Mouse (Mus musculus): ENCODE data around the gene Klk1b9.
"Not testable (repeated sequence)": the region's sequence is repeated elsewhere in the genome, so short reads cannot be mapped to it uniquely, and the experiment has no call there.

The Klk1b9 gene

DNA sequence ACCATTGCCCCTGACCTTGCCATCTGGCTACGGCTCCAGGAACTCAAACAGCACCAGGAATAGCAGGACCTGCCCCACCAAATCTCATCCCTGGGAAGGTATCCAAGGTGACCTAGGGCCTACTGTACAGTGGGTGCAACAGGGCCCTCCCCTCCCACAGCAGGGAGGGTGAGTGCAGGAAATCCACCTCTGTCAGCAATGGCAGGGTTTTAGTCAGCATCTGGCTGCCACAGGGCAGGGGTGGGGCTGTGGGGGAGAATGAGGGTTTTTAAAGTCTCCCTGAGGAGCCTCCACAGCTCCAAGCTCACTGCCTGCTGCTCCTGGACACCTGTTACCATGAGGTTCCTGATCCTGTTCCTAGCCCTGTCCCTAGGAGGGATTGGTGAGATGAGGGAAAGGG lies at the start of gene Klk1b9:
Klk1b9 (plus strand) TSS at position 301 of the 400 bp plus-strand sequence.
- DNase-seq (ENCODE audit: low spot score in 2 of 2): not testable (repeated sequence)

GRCm38 (mm10) chr7:43928521-43928920 lies 47.3 kb upstream of the Klk1b9 start:
- no peak for DNase-seq (ENCODE audit: low spot score in 2 of 2)

- no peak for DNase-seq (ENCODE audit: low spot score in 2 of 2)
Observed at GRCm38 (mm10) chr7:43932337-43932736, 43.5 kb upstream of the Klk1b9 start.

- DNase-seq (ENCODE audit: low spot score in 2 of 2): no peak
Observed at GRCm38 (mm10) chr7:43933440-43933839, 42.4 kb upstream of the Klk1b9 start, which contains the start of gene Klk15. TSS of gene Klk15 (plus strand) at chr7:43933740.

DNA sequence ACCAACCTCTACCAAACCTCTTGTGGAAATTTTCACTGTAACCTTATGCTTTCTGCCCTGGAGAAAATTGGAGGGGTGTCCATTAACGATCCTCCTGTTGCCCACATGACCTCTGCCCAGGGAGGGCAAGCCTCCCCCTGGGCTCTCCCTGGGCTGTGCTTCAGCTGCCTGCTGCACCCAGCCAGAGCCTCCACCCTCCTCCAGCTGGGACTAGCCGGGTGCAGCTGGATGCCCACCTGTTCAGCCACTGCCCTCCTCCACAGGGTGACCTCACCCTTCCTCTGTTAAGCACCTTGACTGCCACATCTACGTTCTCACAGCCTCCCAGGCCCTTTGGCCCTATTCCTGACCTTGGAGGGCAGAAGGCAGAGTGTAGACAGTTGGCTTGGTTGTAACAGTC lies 41.1 kb upstream of the Klk1b9 start:
- DNase-seq (ENCODE audit: low spot score in 2 of 2): no peak

GRCm38 (mm10) chr7:43936551-43936950 lies 39.3 kb upstream of the Klk1b9 start:
- no peak for DNase-seq (ENCODE audit: low spot score in 2 of 2)

GRCm38 (mm10) chr7:43942293-43942692 lies 33.6 kb upstream of the Klk1b9 start:
- DNase-seq (ENCODE audit: low spot score in 2 of 2): not testable (repeated sequence)

GRCm38 (mm10) chr7:43944727-43945264 lies 31.1 kb upstream of the Klk1b9 start:
- DNase-seq (ENCODE audit: low spot score in 2 of 2): no peak

GRCm38 (mm10) chr7:43950364-43950763 lies 25.5 kb upstream of the Klk1b9 start, which contains the start of gene Klk1b8:
TSS of gene Klk1b8 (plus strand) at chr7:43950664.
- DNase-seq (ENCODE audit: low spot score in 2 of 2): no peak

DNA sequence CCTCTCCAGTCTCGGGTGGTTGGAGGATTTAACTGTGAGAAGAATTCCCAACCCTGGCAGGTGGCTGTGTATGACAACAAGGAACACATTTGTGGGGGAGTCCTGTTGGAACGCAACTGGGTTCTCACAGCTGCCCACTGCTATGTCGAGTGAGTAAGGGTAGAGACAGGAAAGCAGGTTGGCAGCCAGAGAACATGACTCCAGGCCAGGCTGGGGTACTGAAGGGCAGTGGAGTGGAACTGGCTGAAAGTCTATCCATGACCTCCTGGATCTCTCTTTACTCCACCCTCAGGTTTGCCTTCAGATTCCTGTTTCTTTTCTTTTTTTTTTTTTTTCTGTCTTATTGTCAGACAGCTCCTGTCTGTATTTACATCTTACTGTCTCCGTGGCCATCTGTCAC lies 23.2 kb upstream of the Klk1b9 start:
- DNase-seq (ENCODE audit: low spot score in 2 of 2): no peak

DNA sequence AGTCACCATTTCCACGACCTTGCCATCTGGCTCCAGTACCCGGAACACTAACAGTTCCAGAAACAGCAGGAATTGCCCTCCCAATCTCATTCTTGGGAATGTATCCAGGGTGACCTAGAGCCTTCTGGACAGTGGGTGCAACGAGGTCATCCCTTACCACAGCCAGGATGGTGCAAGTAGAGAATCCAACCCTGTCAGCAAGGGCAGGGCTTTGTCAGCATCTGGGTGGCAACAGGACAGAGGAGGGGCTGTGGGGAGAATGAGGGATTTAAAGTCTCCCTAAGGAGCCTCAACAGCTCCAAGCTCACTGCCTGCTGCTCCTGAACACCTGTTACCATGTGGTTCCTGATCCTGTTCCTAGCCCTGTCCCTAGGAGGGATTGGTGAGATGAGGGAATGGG lies 9.4 kb upstream of the Klk1b9 start, which contains the start of gene Klk1b1:
Klk1b1 (plus strand) TSS at position 301 of the 400 bp plus-strand sequence.
- DNase-seq (ENCODE audit: low spot score in 2 of 2): no peak

- DNase-seq (ENCODE audit: low spot score in 2 of 2): no peak
Observed at GRCm38 (mm10) chr7:43967058-43967457, 8.8 kb upstream of the Klk1b9 start.

DNA sequence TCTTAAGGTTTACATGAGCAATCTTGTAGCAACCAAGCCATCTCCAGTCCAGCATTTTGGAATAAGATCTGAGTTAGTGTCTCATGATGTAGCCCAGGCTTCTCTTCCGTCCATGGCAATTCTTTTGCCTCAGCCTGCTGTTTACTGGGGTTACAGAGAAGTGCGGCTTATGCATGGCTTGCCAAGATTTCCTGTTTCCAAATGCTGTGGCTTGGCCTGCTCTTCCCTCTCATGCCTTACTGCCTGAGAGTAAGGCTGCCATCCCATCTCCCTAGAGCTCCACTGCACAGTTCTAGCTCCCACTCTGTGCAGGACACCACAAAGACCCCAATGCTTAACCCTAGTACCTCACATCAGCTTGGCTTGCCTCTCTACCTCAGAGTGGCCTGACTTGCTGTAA lies 8.2 kb upstream of the Klk1b9 start:
- no peak for DNase-seq (ENCODE audit: low spot score in 2 of 2)

DNA sequence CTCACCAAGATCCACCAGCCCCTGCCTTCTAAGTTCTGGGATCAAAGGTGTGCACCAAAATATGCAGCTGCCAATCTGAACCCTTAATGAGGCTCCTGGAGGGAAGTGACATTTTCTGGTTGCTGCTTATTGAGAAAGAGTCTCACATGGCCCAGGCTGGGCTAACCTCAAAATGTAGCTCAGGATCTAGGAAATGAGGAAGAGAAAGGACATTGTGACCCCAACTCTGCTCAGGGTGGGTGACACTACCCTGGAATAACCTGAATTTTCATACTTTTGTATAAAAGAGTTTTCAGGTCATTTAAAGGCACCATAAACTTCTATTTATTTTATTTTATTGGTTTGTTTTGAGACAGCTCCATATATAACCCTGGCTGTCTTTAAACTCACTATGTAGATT lies 9.8 kb downstream of the Klk1b9 start:
- no peak for DNase-seq (ENCODE audit: low spot score in 2 of 2)

GRCm38 (mm10) chr7:43994821-43995220 lies 19.0 kb downstream of the Klk1b9 start:
- DNase-seq (ENCODE audit: low spot score in 2 of 2): not testable (repeated sequence)

GRCm38 (mm10) chr7:43995577-43995976 lies 19.7 kb downstream of the Klk1b9 start, which contains the start of gene Klk1b11:
TSS of gene Klk1b11 (plus strand) at chr7:43995877.
- DNase-seq (ENCODE audit: low spot score in 2 of 2): not testable (repeated sequence)

DNA sequence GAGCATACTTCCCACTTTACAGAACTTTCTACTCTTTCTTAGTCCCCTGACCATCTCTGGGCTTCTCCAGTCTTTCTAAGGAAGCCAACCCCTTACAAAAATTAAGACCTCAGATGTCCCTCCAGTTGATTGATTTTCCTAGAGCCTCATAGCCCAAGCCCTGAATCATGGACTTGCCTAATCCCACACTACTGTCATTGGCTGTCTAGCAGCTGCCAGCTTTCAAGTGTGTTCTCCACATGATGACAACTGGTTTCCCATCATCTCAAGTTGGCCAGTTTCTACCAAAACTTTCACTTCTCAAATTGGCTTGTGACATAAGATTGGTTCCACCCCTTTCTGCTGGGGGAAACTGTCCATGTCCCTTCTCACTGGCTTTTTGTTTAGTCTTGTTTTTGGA lies 29.0 kb downstream of the Klk1b9 start:
- no peak for DNase-seq (ENCODE audit: low spot score in 2 of 2)

DNA sequence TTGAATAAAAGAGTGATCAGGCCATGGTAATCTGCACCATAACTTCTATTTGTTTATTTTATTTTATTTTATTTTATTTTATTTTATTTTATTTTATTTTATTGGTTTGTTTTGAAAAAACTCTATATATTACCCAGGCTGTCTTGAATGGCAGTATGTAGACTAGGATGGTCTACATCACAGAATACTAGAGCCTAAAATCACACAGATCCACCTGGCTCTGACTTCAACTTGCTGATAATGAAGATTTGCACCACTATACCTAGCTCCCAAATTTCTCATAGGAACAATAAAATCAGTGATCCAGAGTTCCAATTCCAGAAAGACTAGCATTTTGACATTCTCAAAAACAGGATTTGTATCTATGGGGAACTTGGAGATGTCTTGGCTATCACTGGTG lies 36.0 kb downstream of the Klk1b9 start, which contains the start of gene Klk1b26:
Klk1b26 (plus strand) TSS at position 301 of the 400 bp plus-strand sequence.
- not testable (repeated sequence) for DNase-seq (ENCODE audit: low spot score in 2 of 2)

DNA sequence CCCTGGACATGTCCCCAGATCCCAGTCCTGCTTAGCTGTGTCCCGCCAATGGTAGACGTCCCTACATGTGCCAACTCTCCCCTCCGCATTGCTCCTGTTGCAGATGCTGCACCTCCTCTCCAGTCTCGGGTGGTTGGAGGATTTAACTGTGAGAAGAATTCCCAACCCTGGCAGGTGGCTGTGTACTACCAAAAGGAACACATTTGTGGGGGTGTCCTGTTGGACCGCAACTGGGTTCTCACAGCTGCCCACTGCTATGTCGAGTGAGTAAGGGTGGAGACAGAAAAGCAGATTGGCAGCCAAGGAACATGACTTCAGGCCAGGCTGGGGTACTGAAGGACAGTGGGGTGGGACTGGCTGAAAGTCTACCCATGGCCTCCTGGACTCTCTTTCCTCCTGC lies 38.8 kb downstream of the Klk1b9 start:
- not testable (repeated sequence) for DNase-seq (ENCODE audit: low spot score in 2 of 2)

- no peak for DNase-seq (ENCODE audit: low spot score in 2 of 2)
Observed at GRCm38 (mm10) chr7:44015071-44015470, 39.2 kb downstream of the Klk1b9 start.
